Mouse (Mus musculus): ENCODE results near the gene Akap2.

Gene Akap2

DNA sequence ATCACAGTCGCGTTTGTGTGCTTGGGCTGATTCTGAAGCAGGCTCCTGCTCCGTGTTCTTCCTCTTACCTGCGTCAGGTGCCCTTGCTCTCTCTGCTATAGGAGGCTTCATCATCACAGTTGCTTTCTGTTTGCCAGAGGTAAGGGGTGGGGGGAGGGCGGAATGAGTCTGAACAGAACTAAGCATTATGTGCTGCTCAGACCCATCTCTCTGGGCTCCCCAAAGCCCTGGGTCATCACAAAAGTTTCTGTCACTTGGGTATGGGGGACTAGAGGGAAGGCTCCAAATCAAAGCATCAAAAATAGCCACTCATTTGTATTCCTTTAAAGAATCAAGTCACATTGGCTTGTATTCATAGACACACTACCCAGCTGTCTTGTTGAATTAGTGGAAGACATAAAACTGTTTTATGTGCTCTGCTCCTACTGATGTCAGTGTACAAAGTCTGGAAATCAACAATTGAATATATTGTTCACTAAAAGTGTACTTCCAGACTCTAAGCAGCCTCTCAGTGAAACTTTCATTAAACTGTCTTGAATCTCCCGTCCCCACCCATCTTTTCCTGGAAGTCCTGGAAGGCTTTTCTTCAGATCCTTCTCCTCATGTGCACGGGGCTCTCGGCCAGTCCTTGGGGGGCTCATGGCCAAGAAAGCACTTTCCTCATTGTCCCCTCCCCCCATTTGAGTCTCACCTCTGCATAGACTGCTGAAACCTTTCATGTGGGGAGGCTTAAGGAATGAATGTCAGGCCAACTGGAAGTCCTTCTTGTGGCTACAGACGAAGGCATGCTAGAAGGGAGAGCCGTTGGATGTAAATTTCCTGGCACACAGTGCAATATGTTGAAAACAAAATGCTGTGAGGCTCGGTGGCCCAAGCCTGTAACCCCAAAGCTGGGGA is 13.6 kb upstream of the Akap2 start:
- no peak for DNase-seq

GRCm38 (mm10) chr4:57704575-57704974 is 12.9 kb upstream of the Akap2 start:
- DNase-seq: no peak

- no peak for DNase-seq
Observed at GRCm38 (mm10) chr4:57715849-57716248, 1.6 kb upstream of the Akap2 start.

DNA sequence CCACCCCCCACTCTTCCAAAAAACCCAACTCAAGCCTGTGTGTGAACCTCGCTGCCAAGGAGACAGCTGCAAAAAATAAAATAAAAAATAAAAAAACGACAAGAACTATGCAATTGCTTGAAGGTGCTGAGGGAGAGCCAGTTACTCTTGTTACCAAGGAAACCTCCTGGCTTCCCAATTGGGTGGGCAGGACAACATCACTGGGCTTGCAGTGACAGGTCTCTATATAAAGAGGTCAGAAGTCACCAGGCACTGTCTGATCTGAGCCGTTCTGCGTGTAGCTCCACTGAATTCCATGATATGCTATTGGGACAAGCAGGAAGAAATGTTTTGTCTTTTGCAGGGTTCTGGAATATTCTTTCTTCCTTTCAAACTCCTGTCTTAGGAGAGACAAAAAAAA is 722 bp upstream of the Akap2 start:
- DNase-seq: no peak

DNA sequence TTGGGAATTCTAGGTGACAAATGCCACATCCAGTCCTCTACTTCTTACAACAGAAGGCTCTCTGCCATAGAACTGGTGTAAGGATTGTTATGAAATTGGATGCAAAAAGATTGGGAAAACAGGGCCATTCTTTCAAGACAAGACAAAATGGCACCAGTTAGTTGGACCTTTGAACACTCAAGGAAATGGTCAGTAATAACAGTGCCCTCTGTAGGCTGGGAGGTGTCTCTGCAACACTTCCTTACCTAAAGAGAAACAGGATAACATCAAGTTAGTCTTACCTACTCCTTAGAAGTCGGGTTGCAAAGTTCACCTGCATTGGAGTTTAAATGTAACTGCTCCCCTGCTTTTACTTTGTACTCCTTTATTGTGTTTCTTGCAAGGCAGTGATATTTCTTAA is 1.9 kb downstream of the Akap2 start:
- no peak for DNase-seq

DNA sequence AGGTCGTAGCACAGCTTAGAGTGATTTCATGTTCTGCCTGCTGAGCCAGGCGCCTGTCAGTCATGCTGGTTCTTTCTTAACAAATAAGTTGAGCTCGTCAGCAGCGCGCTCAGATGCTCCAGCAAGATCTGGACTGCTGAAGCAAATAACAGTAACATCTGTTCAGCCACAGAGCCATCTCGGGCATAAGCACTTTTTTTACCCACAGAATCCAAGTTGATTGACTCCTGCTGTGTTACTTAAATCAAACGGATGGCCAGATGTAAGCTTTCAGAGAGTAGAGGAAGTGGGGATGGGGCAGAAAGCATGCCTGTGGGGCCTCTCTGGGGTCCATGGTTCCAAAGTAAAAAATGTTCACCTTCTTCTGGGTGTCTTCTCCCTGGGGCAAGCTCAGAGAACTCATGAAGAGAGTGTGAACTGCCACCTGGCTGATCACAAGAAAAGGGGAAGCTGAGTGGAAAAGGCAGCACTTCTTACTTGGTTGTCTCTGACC is 3.5 kb downstream of the Akap2 start:
- no peak for DNase-seq

- no peak for DNase-seq
Observed at GRCm38 (mm10) chr4:57722296-57722695, 4.8 kb downstream of the Akap2 start.

- no peak for DNase-seq
Observed at GRCm38 (mm10) chr4:57723659-57724058, 6.2 kb downstream of the Akap2 start.

- DNase-seq: no peak
Observed at GRCm38 (mm10) chr4:57725569-57725968, 8.1 kb downstream of the Akap2 start.

- no peak for DNase-seq
Observed at GRCm38 (mm10) chr4:57728611-57729183, 11.2 kb downstream of the Akap2 start.

- no peak for DNase-seq
Observed at GRCm38 (mm10) chr4:57730047-57730446, 12.6 kb downstream of the Akap2 start.

DNA sequence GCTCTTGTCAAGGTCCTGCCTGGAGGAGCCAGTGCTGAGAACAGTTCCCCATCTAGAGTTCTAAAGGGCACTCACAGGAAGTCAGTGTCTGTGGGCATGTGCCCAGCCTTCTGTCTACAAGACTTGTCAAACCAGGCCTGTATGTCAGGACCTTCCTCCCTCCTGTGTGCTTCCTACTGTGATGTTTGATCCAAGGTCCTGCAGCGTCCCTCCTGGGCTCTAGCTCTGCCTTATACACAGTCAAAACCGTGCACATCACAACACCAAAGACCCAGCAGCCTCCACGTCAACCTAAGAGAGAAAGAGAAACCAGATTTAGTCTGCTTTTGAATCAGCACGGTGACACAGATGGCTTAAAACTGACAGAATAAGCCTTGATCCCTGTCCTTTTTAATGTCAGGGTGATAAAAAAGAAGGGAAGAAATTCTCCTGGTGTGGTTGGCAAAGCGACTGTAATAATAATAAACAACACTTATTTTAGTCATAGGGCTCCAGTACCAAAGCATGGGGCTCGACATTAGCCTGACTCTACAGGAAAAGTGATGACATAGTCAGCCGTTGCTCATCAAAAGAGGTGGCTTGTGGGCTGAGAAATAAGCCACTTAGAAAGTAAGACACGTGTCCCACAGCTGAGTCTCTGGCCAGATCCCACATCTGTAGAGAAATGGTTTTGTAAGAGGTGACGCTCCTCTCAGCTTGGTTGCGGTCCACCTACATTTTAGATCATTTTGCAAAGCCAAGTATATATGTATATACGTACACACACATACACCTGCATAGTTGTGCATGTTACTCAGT is 13.5 kb downstream of the Akap2 start:
- no peak for DNase-seq

DNA sequence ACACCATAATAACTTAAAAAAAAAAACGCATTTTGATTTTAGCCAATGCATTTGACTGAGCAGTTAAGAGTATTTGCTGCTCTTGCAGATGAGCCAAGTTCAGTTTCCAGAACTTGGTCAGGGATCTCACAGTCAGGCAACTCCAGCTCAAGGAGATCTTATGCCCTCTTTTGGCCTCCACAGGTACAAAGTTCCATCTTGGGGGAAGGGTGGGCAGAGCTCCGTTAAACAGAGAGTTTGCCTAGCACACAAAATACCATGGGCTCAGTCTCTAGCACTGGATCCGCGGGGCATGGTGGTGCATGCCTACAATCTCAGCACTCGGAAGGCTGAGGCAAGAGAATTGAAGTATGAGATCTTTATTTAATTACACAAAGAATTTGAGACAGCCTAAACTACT is 14.9 kb downstream of the Akap2 start:
- no peak for DNase-seq

DNA sequence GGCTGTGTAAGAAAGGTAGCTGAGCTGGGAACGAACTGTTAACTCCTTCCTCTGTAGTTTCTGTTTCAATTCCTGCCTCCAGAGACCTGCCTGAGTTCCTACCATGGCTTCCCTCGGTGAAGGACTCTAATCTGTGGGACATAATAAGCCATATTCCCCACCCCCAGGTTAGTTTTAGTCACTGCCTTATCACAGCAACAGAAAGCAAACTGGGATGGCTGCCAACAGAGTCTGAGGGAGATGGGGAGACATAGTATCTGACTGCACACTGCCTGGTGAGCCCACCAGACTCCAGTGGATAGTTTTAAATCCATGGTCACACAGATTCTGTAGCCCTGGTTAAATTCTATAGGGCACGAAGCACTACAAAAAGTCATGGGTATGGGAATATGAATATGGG is 16.0 kb downstream of the Akap2 start:
- DNase-seq: no peak

GRCm38 (mm10) chr4:57735426-57735825 is 18.0 kb downstream of the Akap2 start:
- no peak for DNase-seq

- no peak for DNase-seq
Observed at GRCm38 (mm10) chr4:57738856-57739552, 21.5 kb downstream of the Akap2 start.

DNA sequence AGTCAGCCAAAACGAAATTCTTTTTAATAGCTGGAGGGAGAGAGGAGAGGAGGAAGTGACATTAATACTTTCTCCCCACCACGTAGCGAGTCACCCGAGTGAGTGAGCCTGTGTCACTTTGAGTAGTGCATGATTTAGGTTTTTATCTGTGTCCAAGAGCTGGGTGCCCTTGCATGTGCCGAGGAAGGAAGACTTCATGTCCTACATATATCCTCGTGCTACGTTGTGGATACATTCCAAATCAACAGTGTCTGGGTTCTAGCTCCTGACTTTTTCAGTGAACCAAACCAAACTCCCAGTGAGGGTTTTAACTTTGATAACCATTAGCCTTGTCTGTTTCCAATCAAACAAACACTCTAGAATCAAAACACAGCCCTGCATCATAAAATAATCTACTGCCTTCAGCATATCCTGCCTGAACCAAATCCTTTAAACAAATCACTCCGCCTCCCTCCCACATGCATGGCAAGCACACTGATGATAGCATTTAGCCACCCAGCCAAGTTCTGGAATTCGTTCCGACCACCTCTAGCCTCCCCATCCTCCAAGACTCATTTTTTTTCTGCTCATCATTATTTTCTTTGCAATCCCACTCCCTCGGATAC is 26.0 kb downstream of the Akap2 start:
- no peak for DNase-seq

GRCm38 (mm10) chr4:57750651-57751050 is 33.2 kb downstream of the Akap2 start:
- no peak for DNase-seq

DNA sequence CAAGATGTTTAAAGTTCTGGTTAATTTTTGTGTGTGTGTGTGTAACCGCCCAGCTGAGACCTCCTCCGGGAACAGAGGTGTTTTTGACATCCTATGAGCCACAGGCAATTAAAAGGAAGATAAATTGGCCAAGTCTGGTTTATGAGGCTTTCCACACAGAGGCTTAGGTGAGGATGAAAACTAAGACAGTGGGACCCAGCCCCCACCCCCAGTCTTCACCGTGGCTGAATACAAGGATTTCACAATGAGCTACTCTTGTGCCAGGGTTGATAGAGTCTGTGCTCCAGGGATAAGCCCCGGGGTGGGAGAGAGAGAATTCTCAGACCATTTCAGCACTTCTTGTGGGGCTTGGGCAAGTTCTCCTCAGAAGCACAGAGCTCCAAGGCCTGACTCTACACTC is 33.6 kb downstream of the Akap2 start:
- DNase-seq: no peak

DNA sequence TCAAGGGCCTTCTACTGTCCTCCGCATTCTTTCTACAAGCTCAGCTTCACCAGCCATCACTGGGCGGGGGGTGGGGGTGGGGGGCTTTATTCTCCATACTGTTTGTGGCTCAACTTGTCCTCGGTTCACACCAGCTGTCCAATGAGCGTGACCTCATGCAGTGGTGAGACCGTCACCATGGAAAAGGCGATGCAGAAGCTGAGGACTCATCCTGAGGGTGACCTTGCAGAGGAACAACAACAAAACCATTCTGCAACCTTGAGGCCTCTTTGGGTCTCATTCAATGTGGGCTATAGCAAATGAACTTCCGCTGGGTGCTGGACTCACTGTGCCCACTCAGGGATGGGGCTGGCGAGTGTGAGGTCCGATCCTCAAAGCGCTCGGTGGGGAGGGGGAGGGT is 34.1 kb downstream of the Akap2 start:
- DNase-seq: no peak

DNA sequence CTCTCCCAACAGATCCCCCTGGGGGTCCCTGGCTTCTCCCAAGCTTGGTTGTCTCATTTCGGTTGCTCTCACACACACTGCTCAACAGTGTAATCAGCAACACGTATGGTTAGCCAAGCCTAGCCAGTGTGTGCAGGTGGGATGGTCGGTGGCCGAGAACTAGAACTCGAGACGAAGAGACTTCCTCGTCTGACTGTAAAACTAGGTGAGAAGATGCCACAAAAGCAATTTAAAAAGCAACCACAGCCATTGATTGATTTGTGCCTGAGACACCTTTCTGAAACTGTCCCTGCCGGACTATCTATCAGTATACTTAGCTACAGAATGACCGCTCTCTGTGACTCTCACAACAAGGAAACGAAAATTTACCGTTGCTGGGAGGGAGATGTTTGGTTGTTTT is 37.6 kb downstream of the Akap2 start:
- no peak for DNase-seq

DNA sequence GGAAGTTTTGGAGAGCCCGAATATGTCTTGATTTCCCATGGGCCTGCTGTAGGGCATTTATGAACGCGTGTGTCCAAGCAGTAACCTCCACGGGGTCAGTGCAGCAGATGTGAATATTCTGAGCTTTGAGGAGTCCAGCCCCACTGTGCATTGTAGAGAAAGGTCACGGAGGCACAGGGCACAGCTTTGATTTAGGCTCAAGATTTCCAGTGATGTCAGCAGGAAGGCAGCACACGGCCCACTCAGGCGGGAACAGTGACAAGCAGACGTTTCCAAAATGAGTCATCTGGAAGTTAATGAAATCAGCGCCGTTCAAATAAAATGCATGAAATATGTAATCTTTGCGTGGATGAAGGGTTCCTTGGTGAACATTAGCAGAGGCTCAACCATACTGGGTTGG is 40.5 kb downstream of the Akap2 start:
- DNase-seq: no peak

GRCm38 (mm10) chr4:57762424-57762823 is 45.0 kb downstream of the Akap2 start:
- DNase-seq: no peak

Data from cerebellum, adult 11 months (tissue).